Mouse (Mus musculus) kidney, postnatal 36 days (tissue): ENCODE measurements around the gene Lenep.
A peak's percentile ranks its signal among the peaks of the same experiment; 100 is the strongest.

ENCODE experiments used
- DNase-seq, 2 experiments: peaks; one replicate each; pipeline ENCODE4 v3.0.0; 2021 to 2022; ENCODE audit warnings: mixed read lengths in 2 of 2

The Lenep gene

GRCm38 (mm10) chr3:89373581-89374231, 28.9 kb downstream of the Lenep start:
- DNase-seq, result no peak

- DNase-seq, result peak in 1 of 2 experiments; percentile 46
These were observed 35.3 kb downstream of the Lenep start for GRCm38 (mm10) chr3:89367338-89367737.

- DNase-seq, result no peak
These were observed 36.8 kb downstream of the Lenep start for GRCm38 (mm10) chr3:89365486-89366414.

- DNase-seq, result no peak
These were observed 37.5 kb downstream of the Lenep start, which contains the start of gene Dcst1 for GRCm38 (mm10) chr3:89365153-89365485. Dcst1 (minus strand) TSS chr3:89365253.

- no peak for DNase-seq
These were observed 38.0 kb downstream of the Lenep start for GRCm38 (mm10) chr3:89364631-89365030.

- DNase-seq, result no peak
These were observed 40.9 kb downstream of the Lenep start, which contains the start of gene Dcst2 for GRCm38 (mm10) chr3:89361675-89362074. Dcst2 (plus strand) TSS chr3:89361975.

- no peak for DNase-seq
These were observed 42.4 kb downstream of the Lenep start for GRCm38 (mm10) chr3:89360237-89360636.

- DNase-seq, result no peak
These were observed 43.0 kb downstream of the Lenep start for GRCm38 (mm10) chr3:89359630-89360029.

- no peak for DNase-seq
These were observed 46.6 kb downstream of the Lenep start for GRCm38 (mm10) chr3:89356029-89356428.

- peak; percentile 67 to 70 for DNase-seq
These were observed 47.1 kb downstream of the Lenep start for GRCm38 (mm10) chr3:89355512-89355902.

- peak; percentile 93 to 95 for DNase-seq
These were observed 47.6 kb downstream of the Lenep start for GRCm38 (mm10) chr3:89354816-89355511.

GRCm38 (mm10) chr3:89351271-89351670, 51.3 kb downstream of the Lenep start:
- DNase-seq, result peak; percentile 70 to 78
